Mouse (Mus musculus) stomach, embryonic 16.5 days (tissue): ENCODE results near the gene Gtpbp2. TPM values are rescaled to one million over a fixed set of nuclear protein-coding genes. Genes with fewer than 3 reads are reported as not detected.

Source experiments
- ATAC-seq: fragments of 200-750 bp; cut with Nextera tagmentation; 2 replicates; pipeline ENCODE4 v1.8.0; 2017; ENCODE audit warnings: moderate number of reproducible peaks, moderate TSS enrichment; ENCODE audit not compliant: insufficient read depth, low FRiP score
- H3K27ac ChIP-seq: fragments of 300-500 bp; sonication (generic); 2 replicates; pipeline ENCODE4 v1.5.1; 2014; ENCODE audit warnings: low read length
- H3K27me3 ChIP-seq: fragments of 300-500 bp; sonication (generic); 2 replicates; pipeline ENCODE4 v1.6.1; 2014; ENCODE audit warnings: low read length, control low read depth, mixed read lengths; ENCODE audit not compliant: control insufficient read depth, insufficient read depth
- H3K36me3 ChIP-seq: fragments of 300-500 bp; sonication (generic); 2 replicates; pipeline ENCODE4 v1.6.1; 2014; ENCODE audit warnings: low read length; ENCODE audit not compliant: control insufficient read depth, insufficient read depth
- H3K4me1 ChIP-seq: fragments of 300-500 bp; sonication (generic); 2 replicates; pipeline ENCODE4 v1.6.1; 2014; ENCODE audit warnings: low read length, control low read depth, mixed read lengths; ENCODE audit not compliant: control insufficient read depth, insufficient read depth
- H3K4me2 ChIP-seq: fragments of 300-500 bp; sonication (generic); 2 replicates; pipeline ENCODE4 v1.6.1; 2014; ENCODE audit warnings: low read depth, low read length, mixed read lengths
- H3K4me3 ChIP-seq: fragments of 300-500 bp; sonication (generic); replicated peaks from 2 replicates; pipeline ENCODE4 v1.5.1; 2014; ENCODE audit warnings: mild to moderate bottlenecking, low read length
- H3K9ac ChIP-seq: fragments of 300-500 bp; sonication (generic); 2 replicates; pipeline ENCODE4 v1.6.1; 2014; ENCODE audit warnings: low read length
- H3K9me3 ChIP-seq: fragments of 300-500 bp; sonication (generic); replicated peaks from 2 replicates; pipeline ENCODE4 v1.6.1; 2016; ENCODE audit warnings: low read length, control low read depth; ENCODE audit not compliant: control insufficient read depth
- WGBS: fragments of 180-500 bp; shearing (Covaris S2); extraction: QIAGEN DNeasy Blood & Tissue Kit; methylation state at CpG from one replicate; pipeline ENCODE4 v1.1.7; 2014; 5-methylcytosine and 5-hydroxymethylcytosine counted together
- polyA plus RNA-seq: library from polyadenylated mRNA; unstranded; fragments of >200 nt; fragmentation: Nextera tagmentation; extraction: Ambion mirVana; gene quantifications from 2 replicates; pipeline ENCODE4 v1.2.1, GENCODE M21; 2015

Gene Gtpbp2
- polyA plus RNA-seq, 1 experiment from 2014 or later: 39.2 TPM

DNA sequence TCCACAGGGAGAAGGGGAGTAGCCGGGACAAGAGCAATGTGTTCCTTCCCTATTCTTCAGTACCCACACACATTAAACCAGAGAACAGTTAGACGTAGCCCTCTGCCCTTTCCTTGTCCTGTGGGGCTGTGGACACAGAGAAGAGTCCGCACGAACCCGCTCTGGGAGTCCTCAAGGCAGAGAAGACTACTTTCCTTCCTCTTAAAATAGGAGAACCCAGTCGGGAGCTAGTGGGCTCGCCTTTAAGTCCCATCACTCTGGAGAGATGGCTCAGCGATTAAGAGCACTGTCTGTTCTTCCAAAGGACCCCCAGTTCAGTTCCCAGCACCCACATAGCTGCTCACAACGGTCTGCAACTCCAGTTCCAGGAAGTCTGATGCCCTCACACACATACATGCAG, 878 bp downstream of the Gtpbp2 start:
- Histone ChIP-seq H3K4me2 (peak overlapping the region; percentile 91), H3K27ac (peak overlapping the region; percentile 86), H3K4me3 (peak overlapping the region; percentile 89), H3K36me3 (peaks cover 16% of the 10 kb centered on the region), H3K27me3 (no peaks in the 10 kb centered on the region), H3K4me1 (peaks cover 12% of the 10 kb centered on the region), H3K9ac (peak overlapping the region; percentile 92), H3K9me3 (no peaks in the 10 kb centered on the region)
- WGBS: 40% methylated on average over 9 of the region's 9 CpGs
- no peak for ATAC-seq

DNA sequence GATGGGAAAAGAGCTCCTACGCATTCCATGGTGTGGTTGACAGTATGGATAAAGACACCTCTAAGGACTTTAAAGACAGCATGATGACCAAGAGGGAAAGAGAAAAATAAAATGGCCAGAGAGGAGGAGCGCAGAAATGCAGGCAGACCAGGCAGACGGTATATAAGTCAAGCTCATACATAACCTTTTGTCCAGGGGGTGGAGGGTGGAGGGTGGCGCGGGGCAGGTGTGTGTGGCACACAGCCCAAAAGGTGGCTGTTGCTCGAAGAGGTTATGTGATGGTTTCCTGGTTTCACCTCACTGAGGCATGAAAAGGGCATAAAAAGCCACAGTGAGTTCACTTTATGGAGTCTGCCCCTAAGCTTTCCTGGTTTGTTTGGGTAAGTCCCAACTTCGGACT, 1.7 kb downstream of the Gtpbp2 start:
- ATAC-seq: no peak
- peak overlapping the region; percentile 2; the same call in 1 of the 2 replicates for H3K4me3 ChIP-seq
- peak overlapping the region; percentile 25 for H3K4me2 ChIP-seq
- H3K9ac ChIP-seq: no peak overlapping the region
- H3K27me3 ChIP-seq: no peaks in the 10 kb centered on the region
- H3K4me1 ChIP-seq: peaks cover 12% of the 10 kb centered on the region
- H3K9me3 ChIP-seq: no peaks in the 10 kb centered on the region
- H3K36me3 ChIP-seq: peaks cover 23% of the 10 kb centered on the region
- WGBS: 82% methylated on average over 7 of the region's 7 CpGs
- peak overlapping the region; percentile 46; the same call in 1 of the 2 replicates for H3K27ac ChIP-seq

DNA sequence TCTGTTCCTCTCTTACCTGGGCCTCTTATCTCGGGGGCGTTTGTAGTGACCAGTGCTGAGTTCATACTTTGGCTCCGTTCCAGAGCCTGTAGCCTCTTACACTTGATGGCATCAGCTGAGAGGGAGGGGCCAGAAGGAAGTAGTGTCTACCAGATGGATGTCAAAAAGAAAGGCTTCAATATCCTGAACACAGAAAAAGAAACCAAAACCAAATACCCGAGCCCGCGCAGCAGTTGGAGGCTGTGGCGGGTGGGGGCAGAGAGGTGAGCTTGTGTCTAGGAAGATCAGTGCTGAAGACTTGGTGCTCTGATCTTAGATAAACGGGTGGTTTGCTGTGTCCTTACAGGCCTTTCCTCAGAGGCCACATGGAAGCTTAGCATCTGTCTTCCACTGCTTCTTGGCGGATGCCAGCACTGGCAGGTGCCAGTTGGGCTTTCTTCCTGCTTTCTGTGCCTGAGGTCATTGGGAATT, 2.2 kb downstream of the Gtpbp2 start:
- H3K27me3 ChIP-seq: no peaks in the 10 kb centered on the region
- ATAC-seq: no peak
- H3K4me3 ChIP-seq: peak overlapping the region; percentile 2; the same call in 1 of the 2 replicates

DNA sequence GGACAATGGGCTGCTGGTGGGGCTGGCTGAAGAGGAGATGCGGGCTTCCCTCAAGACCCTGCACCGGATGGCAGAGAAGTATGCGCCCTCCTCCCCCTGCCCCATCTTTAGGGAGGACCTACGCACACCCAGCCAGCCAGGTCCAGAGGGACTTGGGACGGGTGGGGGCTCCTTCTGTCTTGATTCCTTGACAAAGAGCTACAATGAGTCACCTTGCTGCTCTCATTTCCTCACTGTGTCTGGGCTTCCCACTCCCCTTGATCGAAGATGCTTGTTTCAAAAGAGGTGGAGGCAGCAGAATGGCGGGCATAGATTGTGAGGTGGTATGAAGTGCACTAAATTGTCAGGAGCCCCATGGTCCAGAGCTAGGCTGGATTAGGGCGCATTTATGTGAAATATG, 3.5 kb downstream of the Gtpbp2 start:
- Histone ChIP-seq H3K27me3 (no peaks in the 10 kb centered on the region), H3K27ac (no peak overlapping the region), H3K9me3 (no peaks in the 10 kb centered on the region), H3K4me1 (peaks cover 12% of the 10 kb centered on the region), H3K4me2 (no peak overlapping the region), H3K9ac (no peak overlapping the region), H3K36me3 (peaks cover 30% of the 10 kb centered on the region), H3K4me3 (no peak overlapping the region)
- ATAC-seq: no peak
- 96% methylated on average over 8 of the region's 8 CpGs for WGBS

More for the DNA sequence above, 2.2 kb downstream of the Gtpbp2 start:
- H3K9me3 ChIP-seq: no peaks in the 10 kb centered on the region
- peak overlapping the region; percentile 46; the same call in 1 of the 2 replicates for H3K27ac ChIP-seq
- peaks cover 12% of the 10 kb centered on the region for H3K4me1 ChIP-seq
- H3K4me2 ChIP-seq: peak overlapping the region; percentile 25
- 64% methylated on average over 9 of the region's 9 CpGs for WGBS
- H3K36me3 ChIP-seq: peaks cover 24% of the 10 kb centered on the region
- no peak overlapping the region for H3K9ac ChIP-seq

DNA sequence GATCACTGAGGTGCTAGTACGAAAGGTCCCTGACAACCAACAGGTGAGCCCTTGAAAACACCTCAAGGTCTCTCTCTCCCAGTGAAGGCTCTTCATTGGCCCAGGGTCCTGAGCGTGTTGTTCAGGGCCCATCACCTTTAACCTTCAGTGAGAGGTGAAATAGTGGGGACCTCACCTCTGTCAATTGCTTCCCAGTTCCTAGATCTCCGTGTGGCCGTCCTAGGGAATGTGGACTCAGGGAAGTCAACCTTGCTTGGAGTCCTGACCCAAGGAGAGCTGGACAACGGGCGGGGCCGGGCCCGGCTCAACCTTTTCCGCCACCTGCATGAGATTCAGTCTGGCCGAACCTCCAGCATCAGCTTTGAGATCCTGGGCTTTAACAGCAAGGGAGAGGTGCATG, 4.0 kb downstream of the Gtpbp2 start:
- Histone ChIP-seq H3K27ac (no peak overlapping the region), H3K4me2 (no peak overlapping the region), H3K27me3 (no peaks in the 10 kb centered on the region), H3K4me3 (no peak overlapping the region), H3K9ac (no peak overlapping the region), H3K4me1 (peaks cover 7% of the 10 kb centered on the region), H3K36me3 (peaks cover 32% of the 10 kb centered on the region), H3K9me3 (no peaks in the 10 kb centered on the region)
- ATAC-seq: no peak
- 91% methylated on average over 10 of the region's 10 CpGs for WGBS

DNA sequence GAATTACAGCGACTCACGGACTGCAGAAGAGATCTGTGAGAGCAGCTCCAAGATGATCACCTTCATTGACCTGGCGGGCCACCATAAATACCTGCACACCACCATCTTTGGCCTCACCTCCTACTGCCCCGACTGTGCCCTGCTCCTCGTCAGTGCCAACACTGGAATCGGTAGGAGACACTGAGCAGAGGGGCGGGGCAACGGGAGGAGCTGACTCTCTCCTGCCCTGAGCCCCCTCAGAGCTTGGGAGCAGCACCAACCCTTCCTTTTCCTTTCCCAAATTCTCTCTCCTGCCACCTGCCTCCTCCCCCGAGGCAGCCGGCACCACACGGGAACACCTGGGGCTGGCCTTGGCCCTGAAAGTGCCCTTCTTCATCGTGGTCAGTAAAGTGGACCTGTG, 4.6 kb downstream of the Gtpbp2 start:
- 87% methylated on average over 12 of the region's 12 CpGs for WGBS
- H3K27me3 ChIP-seq: no peaks in the 10 kb centered on the region
- H3K9me3 ChIP-seq: no peaks in the 10 kb centered on the region
- H3K9ac ChIP-seq: no peak overlapping the region
- peaks cover 5% of the 10 kb centered on the region; the same call in 1 of the 2 replicates for H3K4me1 ChIP-seq
- no peak overlapping the region for H3K27ac ChIP-seq
- no peak for ATAC-seq
- H3K36me3 ChIP-seq: peaks cover 32% of the 10 kb centered on the region
- no peak overlapping the region for H3K4me2 ChIP-seq
- H3K4me3 ChIP-seq: no peak overlapping the region

DNA sequence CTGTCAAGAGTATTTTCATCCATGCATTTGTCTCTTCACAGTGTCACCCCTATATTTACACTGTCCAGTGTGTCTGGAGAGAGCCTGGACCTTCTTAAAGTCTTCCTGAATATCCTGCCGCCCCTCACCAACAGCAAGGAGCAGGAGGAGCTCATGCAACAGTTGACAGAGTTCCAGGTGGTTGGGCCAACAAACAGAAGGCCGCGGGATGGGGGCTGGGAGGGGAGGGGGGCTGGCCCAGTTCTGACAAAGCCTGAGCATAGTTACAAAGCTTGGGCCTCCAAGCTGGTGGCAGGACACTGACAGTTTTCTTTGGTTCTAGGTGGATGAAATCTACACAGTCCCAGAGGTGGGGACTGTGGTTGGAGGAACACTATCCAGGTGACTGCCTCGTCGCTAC, 5.4 kb downstream of the Gtpbp2 start:
- Histone ChIP-seq H3K9me3 (no peaks in the 10 kb centered on the region), H3K36me3 (peaks cover 32% of the 10 kb centered on the region), H3K9ac (no peak overlapping the region), H3K4me1 (peaks cover 5% of the 10 kb centered on the region; the same call in 1 of the 2 replicates), H3K27me3 (no peaks in the 10 kb centered on the region), H3K27ac (no peak overlapping the region), H3K4me2 (no peak overlapping the region), H3K4me3 (no peak overlapping the region)
- no peak for ATAC-seq
- WGBS: 68% methylated on average over 5 of the region's 5 CpGs

DNA sequence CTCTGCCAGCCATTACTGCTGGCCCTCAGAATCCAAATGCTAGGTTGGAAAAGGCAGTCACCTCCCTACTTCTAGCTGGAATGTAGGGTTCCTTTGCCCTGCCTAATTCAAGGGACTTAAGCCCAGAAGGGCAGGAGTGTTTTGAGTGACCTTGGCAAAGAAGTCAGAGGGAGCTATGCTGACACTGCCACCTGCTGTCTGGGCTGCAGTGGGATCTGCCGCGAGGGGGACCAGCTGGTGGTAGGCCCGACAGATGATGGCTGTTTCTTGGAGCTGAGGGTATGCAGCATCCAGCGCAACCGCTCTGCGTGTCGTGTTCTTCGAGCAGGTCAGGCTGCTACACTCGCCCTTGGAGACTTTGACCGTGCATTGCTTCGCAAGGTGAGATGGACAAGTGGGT, 6.2 kb downstream of the Gtpbp2 start:
- H3K9ac ChIP-seq: no peak overlapping the region
- WGBS: 78% methylated on average over 11 of the region's 11 CpGs
- ATAC-seq: no peak
- H3K27me3 ChIP-seq: no peaks in the 10 kb centered on the region
- H3K4me3 ChIP-seq: no peak overlapping the region
- no peak overlapping the region for H3K4me2 ChIP-seq
- H3K4me1 ChIP-seq: no peaks in the 10 kb centered on the region; the same call in 1 of the 2 replicates
- H3K36me3 ChIP-seq: peaks cover 32% of the 10 kb centered on the region
- no peak overlapping the region for H3K27ac ChIP-seq
- no peaks in the 10 kb centered on the region for H3K9me3 ChIP-seq

DNA sequence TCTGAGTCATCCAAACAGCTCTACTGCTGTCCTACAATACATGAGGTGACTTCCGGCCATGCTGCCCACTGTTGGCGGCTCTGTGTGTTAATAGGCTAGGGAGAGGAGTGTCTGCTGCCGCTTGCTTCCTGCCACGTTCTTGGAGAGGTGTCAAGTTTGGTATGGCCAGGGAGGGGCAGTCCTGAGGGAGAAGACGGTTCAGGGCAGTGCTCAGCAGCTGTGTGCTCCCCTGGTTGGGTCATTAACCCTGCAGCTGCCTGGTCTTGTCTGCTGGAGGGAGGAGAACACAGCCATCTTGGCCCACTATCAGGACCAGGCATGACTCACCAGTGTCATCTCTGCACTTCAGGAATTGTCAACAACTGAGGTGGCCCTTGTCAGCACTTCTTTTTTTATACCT, 7.5 kb downstream of the Gtpbp2 start:
- Histone ChIP-seq H3K4me1 (no peaks in the 10 kb centered on the region), H3K4me3 (no peak overlapping the region), H3K27ac (no peak overlapping the region), H3K9ac (no peak overlapping the region), H3K9me3 (no peaks in the 10 kb centered on the region), H3K4me2 (no peak overlapping the region), H3K36me3 (peaks cover 32% of the 10 kb centered on the region), H3K27me3 (no peaks in the 10 kb centered on the region)
- WGBS: 45% methylated on average over 5 of the region's 5 CpGs
- no peak for ATAC-seq
